Mouse (Mus musculus) forebrain, embryonic 16.5 days (tissue): ENCODE measurements around the gene Slc6a1. TPM values are rescaled to one million over a fixed set of nuclear protein-coding genes. Genes with fewer than 3 reads are reported as not detected.

ENCODE experiments used
- ATAC-seq: fragments of 200-750 bp; cut with Nextera tagmentation; 2 replicates; pipeline ENCODE4 v1.8.0; 2017; ENCODE audit warnings: mild to moderate bottlenecking, moderate library complexity
- H3K27ac ChIP-seq: fragments of 300-500 bp; sonication (generic); 2 replicates; pipeline ENCODE4 v1.5.1; 2014; ENCODE audit warnings: low read length, control low read depth
- H3K27me3 ChIP-seq: fragments of 300-500 bp; sonication (generic); replicated peaks from 2 replicates; pipeline ENCODE4 v1.6.1; 2014; ENCODE audit warnings: low read length; ENCODE audit not compliant: control insufficient read depth, insufficient read depth
- H3K36me3 ChIP-seq: fragments of 300-500 bp; sonication (generic); 2 replicates; pipeline ENCODE4 v1.6.1; 2014; ENCODE audit not compliant: control insufficient read depth, insufficient read depth
- H3K4me1 ChIP-seq: fragments of 300-500 bp; sonication (generic); replicated peaks from 2 replicates; pipeline ENCODE4 v1.6.1; 2014; ENCODE audit warnings: low read length; ENCODE audit not compliant: control insufficient read depth, insufficient read depth
- H3K4me2 ChIP-seq: fragments of 300-500 bp; sonication (generic); 2 replicates; pipeline ENCODE4 v1.6.1; 2014; ENCODE audit warnings: mild to moderate bottlenecking, low read length, control low read depth
- H3K4me3 ChIP-seq: fragments of 300-500 bp; sonication (generic); replicated peaks from 2 replicates; pipeline ENCODE4 v1.5.1; 2014; ENCODE audit warnings: mild to moderate bottlenecking, low read length, control low read depth
- H3K9ac ChIP-seq: fragments of 300-500 bp; sonication (generic); replicated peaks from 2 replicates; pipeline ENCODE4 v1.6.1; 2014; ENCODE audit warnings: low read depth, low read length, control low read depth
- H3K9me3 ChIP-seq: fragments of 300-500 bp; sonication (generic); 2 replicates; pipeline ENCODE4 v1.6.1; 2016; ENCODE audit warnings: low read length; ENCODE audit not compliant: control insufficient read depth
- WGBS: fragments of 180-500 bp; shearing (Covaris S2); extraction: QIAGEN DNeasy Blood & Tissue Kit; methylation state at CpG from one replicate; pipeline ENCODE4 v1.1.7; 2014; 5-methylcytosine and 5-hydroxymethylcytosine counted together
- polyA plus RNA-seq: library from polyadenylated mRNA; unstranded; fragments of >200 nt; fragmentation: Nextera tagmentation; extraction: Ambion mirVana; gene quantifications from 2 replicates; pipeline ENCODE4 v1.2.1, GENCODE M21; 2015

The Slc6a1 gene
- polyA plus RNA-seq, 1 experiment from 2014 or later: 138 TPM

DNA sequence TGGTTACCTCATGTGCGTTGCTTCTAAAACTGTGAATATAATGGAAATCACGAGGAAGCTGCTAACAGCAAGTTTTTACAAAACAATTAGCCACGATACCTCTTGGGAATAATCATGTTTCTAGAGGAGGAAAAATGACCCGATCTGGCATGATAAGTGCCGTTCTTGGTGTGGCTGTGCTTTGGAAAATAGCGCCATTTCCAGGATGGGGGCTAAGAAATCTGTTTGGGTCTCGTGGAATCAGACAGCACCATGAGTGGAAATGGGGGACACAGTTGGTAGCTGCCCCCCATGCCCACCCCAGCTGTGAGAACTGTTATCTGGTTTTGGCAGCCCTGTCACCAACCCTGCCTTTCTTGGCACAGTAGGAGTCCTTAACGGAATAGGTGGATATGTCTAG, 81.3 kb downstream of the Slc6a1 start:
- Histone ChIP-seq H3K4me1 (no peaks in the 10 kb centered on the region), H3K9ac (no peak overlapping the region), H3K36me3 (no peaks in the 10 kb centered on the region), H3K4me3 (no peak overlapping the region), H3K27me3 (no peaks in the 10 kb centered on the region), H3K27ac (no peak overlapping the region), H3K9me3 (no peaks in the 10 kb centered on the region), H3K4me2 (no peak overlapping the region)
- ATAC-seq: no peak
- WGBS: 81% methylated on average over 8 of the region's 8 CpGs

GRCm38 (mm10) chr6:114364734-114365133, 82.3 kb downstream of the Slc6a1 start:
- H3K9ac ChIP-seq: no peak overlapping the region
- H3K36me3 ChIP-seq: no peaks in the 10 kb centered on the region
- H3K4me1 ChIP-seq: no peaks in the 10 kb centered on the region
- H3K4me3 ChIP-seq: no peak overlapping the region
- H3K27ac ChIP-seq: no peak overlapping the region
- no peaks in the 10 kb centered on the region for H3K9me3 ChIP-seq
- H3K27me3 ChIP-seq: no peaks in the 10 kb centered on the region
- no peak for ATAC-seq
- 95% methylated on average over 5 of the region's 5 CpGs for WGBS
- H3K4me2 ChIP-seq: no peak overlapping the region

DNA sequence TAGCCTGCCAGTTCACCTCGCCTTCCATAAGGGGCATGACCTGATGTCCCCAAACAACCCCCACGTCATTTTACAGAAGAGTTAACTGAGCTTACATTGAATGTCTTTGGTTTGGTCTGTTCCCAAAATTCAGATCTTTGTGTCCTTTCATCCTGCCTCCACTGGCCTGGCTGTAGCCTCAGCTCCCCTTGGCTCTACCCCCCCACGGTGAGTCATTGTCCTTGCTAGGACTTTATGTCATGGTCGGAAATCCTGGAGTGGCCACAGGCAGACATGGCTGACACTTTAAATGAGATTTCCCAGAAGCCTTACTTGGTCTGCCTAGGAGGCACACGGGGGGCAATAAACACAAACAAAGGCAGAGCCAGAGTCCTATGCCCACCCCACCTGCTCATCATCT, 83.8 kb downstream of the Slc6a1 start:
- Histone ChIP-seq H3K27me3 (no peaks in the 10 kb centered on the region), H3K9ac (no peak overlapping the region), H3K9me3 (no peaks in the 10 kb centered on the region), H3K36me3 (no peaks in the 10 kb centered on the region), H3K4me2 (no peak overlapping the region), H3K27ac (no peak overlapping the region), H3K4me3 (no peak overlapping the region), H3K4me1 (no peaks in the 10 kb centered on the region)
- 69% methylated on average over 5 of the region's 5 CpGs for WGBS
- no peak for ATAC-seq

Other genes with a start within 250 kb of the Slc6a1 start
- 30.7 and 32.2 TPM in 2 replicates for gene Atp2b2, start 240.0 kb upstream of the Slc6a1 start, polyA plus RNA-seq
- 16.5 and 18.6 TPM in 2 replicates for gene Slc6a11, start 151.4 kb upstream of the Slc6a1 start, polyA plus RNA-seq
- 0.58 and 1.6 TPM in 2 replicates for gene Hrh1, start 115.3 kb downstream of the Slc6a1 start, polyA plus RNA-seq